Mouse (Mus musculus): ENCODE results near the gene Sntb2. TPM values are rescaled to one million over a fixed set of nuclear protein-coding genes. Genes with fewer than 3 reads are reported as not detected.
"Not testable (repeated sequence)": the region's sequence is repeated elsewhere in the genome, so short reads cannot be mapped to it uniquely, and the experiment has no call there.

Sntb2 gene
- polyA plus RNA-seq, 1 experiment from 2014 or later = 9.9 TPM

- no peak overlapping the region for H3K4me2 ChIP-seq (replicated peaks; ENCODE audit: low read depth, low read length)
- H3K27ac ChIP-seq (ENCODE audit: low read depth, low read length) = no peak overlapping the region
- DNase-seq (ENCODE audit: low spot score) = no peak
- no peaks in the 10 kb centered on the region for H3K27me3 ChIP-seq (ENCODE audit: control insufficient read depth, insufficient read depth, low read length)
- WGBS = 93% methylated on average over 4 of the region's 4 CpGs
- no peaks in the 10 kb centered on the region for H3K9me3 ChIP-seq (ENCODE audit: control insufficient read depth, low read length)
- ATAC-seq (ENCODE audit: low FRiP score) = no peak
- H3K36me3 ChIP-seq (ENCODE audit: control insufficient read depth, insufficient read depth, low read length) = no peaks in the 10 kb centered on the region
- no peak overlapping the region for H3K4me3 ChIP-seq (ENCODE audit: low read depth, low read length)
- H3K4me1 ChIP-seq (replicated peaks; ENCODE audit: control insufficient read depth, insufficient read depth, low read length) = no peaks in the 10 kb centered on the region
- no peak overlapping the region for H3K9ac ChIP-seq (ENCODE audit: low read depth, low read length)
Observed at GRCm38 (mm10) chr8:106925446-106925845, 10.1 kb upstream of the Sntb2 start.

DNA sequence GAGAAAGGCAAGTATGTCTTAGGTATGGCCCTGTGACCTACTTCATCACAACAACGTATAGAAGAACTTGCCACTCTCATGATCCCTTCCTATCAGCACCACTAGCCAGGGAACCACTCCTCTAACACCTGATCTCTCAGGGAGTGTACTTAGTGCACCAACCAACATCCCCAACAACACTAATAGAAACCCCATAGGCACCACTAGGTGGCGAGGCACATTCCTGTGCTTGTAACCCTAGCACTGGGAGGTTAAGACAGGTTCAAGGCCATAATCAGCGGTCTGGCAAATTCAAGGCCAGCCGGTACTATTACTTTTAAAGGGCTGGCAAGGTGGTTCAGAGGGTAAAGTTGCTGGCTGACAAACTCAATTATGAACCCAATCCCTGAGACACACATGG lies 8.3 kb upstream of the Sntb2 start:
- Histone ChIP-seq H3K36me3 (ENCODE audit: control insufficient read depth, insufficient read depth, low read length) (no peaks in the 10 kb centered on the region), H3K27ac (ENCODE audit: low read depth, low read length) (no peak overlapping the region), H3K4me2 (replicated peaks; ENCODE audit: low read depth, low read length) (no peak overlapping the region), H3K9ac (ENCODE audit: low read depth, low read length) (no peak overlapping the region), H3K9me3 (ENCODE audit: control insufficient read depth, low read length) (no peaks in the 10 kb centered on the region), H3K4me1 (replicated peaks; ENCODE audit: control insufficient read depth, insufficient read depth, low read length) (no peaks in the 10 kb centered on the region), H3K27me3 (ENCODE audit: control insufficient read depth, insufficient read depth, low read length) (no peaks in the 10 kb centered on the region), H3K4me3 (ENCODE audit: low read depth, low read length) (no peak overlapping the region)
- DNase-seq (ENCODE audit: low spot score) = peak; percentile 20
- WGBS = 52% methylated on average over 4 of the region's 4 CpGs
- no peak for ATAC-seq (ENCODE audit: low FRiP score)

DNA sequence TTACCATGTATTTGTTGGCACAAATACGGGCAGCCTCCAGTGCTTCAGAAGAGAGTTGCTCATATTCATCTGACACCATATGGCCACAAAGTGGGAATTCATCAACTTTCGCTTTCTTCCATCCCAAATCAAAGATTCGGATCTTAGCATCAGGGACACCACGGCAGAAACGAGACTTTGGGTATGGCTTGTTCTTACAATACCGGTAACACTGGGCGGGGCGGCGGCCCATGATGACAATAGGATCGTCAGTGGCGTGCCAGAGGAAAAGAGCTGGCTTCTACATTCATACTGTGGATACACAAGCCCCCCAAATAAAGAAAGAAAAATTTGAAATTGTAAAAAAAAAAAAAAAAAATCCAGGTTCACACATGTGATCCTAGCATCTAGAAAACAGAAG lies 7.4 kb upstream of the Sntb2 start:
- ATAC-seq (ENCODE audit: low FRiP score); H3K27me3 ChIP-seq (ENCODE audit: control insufficient read depth, insufficient read depth, low read length); H3K27ac ChIP-seq (ENCODE audit: low read depth, low read length); H3K9me3 ChIP-seq (ENCODE audit: control insufficient read depth, low read length); H3K4me2 ChIP-seq (replicated peaks; ENCODE audit: low read depth, low read length); H3K4me3 ChIP-seq (ENCODE audit: low read depth, low read length); DNase-seq (ENCODE audit: low spot score); H3K9ac ChIP-seq (ENCODE audit: low read depth, low read length); H3K4me1 ChIP-seq (replicated peaks; ENCODE audit: control insufficient read depth, insufficient read depth, low read length); H3K36me3 ChIP-seq (ENCODE audit: control insufficient read depth, insufficient read depth, low read length): not testable (repeated sequence)
- 94% methylated on average over 10 of the region's 11 CpGs for WGBS

DNA sequence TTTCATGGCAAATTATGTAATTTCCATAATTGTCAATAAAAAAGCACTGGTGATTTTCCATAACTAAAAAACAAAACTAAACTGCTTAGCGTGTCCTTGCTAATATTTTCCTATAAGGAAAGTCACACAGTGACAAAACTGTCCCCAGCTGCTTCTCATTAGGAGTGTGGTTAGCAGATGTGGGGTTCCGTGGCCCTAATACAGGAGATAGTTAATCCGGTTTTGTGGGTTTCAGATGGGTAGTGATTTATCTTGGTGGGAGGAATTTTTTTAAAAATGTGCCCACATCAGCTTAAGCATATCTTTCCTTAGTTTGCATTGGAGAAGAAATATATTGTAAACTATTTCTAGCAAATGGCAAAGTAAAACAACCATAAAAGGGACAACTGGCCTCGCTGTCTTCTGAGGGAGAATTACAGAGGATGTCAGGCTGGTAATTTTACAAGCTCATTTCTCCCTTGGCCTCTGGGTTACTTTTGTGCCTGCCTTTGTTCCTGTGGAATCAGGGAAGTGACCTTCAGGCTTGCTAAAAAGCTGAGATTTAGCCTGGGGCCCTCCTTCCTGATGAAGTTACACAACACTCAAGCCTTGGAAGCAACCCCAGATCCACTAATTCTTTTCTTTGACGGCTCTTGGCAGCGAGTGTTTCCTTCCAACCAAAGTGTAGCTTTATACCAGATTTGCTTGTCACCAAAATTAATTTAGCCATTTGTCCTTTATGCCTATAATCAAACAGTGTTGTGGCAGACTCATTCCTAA lies 6.2 kb upstream of the Sntb2 start:
- no peak overlapping the region for H3K9ac ChIP-seq (ENCODE audit: low read depth, low read length)
- no peaks in the 10 kb centered on the region; the same call in 1 of the 2 replicates for H3K27me3 ChIP-seq (ENCODE audit: control insufficient read depth, insufficient read depth, low read length)
- no peaks in the 10 kb centered on the region for H3K4me1 ChIP-seq (replicated peaks; ENCODE audit: control insufficient read depth, insufficient read depth, low read length)
- no peak for ATAC-seq (ENCODE audit: low FRiP score)
- no peak overlapping the region for H3K4me2 ChIP-seq (replicated peaks; ENCODE audit: low read depth, low read length)
- H3K36me3 ChIP-seq (ENCODE audit: control insufficient read depth, insufficient read depth, low read length) = no peaks in the 10 kb centered on the region
- no peak for DNase-seq (ENCODE audit: low spot score)
- no peak overlapping the region for H3K4me3 ChIP-seq (ENCODE audit: low read depth, low read length)
- no peaks in the 10 kb centered on the region for H3K9me3 ChIP-seq (ENCODE audit: control insufficient read depth, low read length)
- WGBS = 71% methylated on average over 6 of the region's 6 CpGs
- H3K27ac ChIP-seq (ENCODE audit: low read depth, low read length) = no peak overlapping the region

GRCm38 (mm10) chr8:106929921-106930320 lies 5.6 kb upstream of the Sntb2 start:
- no peaks in the 10 kb centered on the region; the same call in 1 of the 2 replicates for H3K27me3 ChIP-seq (ENCODE audit: control insufficient read depth, insufficient read depth, low read length)
- WGBS = 81% methylated on average over 5 of the region's 5 CpGs
- ATAC-seq (ENCODE audit: low FRiP score) = no peak
- no peaks in the 10 kb centered on the region for H3K9me3 ChIP-seq (ENCODE audit: control insufficient read depth, low read length)
- no peak overlapping the region for H3K27ac ChIP-seq (ENCODE audit: low read depth, low read length)
- H3K4me2 ChIP-seq (replicated peaks; ENCODE audit: low read depth, low read length) = no peak overlapping the region
- no peak overlapping the region for H3K9ac ChIP-seq (ENCODE audit: low read depth, low read length)
- H3K4me1 ChIP-seq (replicated peaks; ENCODE audit: control insufficient read depth, insufficient read depth, low read length) = no peaks in the 10 kb centered on the region
- H3K4me3 ChIP-seq (ENCODE audit: low read depth, low read length) = no peak overlapping the region
- no peaks in the 10 kb centered on the region for H3K36me3 ChIP-seq (ENCODE audit: control insufficient read depth, insufficient read depth, low read length)
- DNase-seq (ENCODE audit: low spot score) = no peak

GRCm38 (mm10) chr8:106932376-106933065 lies 3.0 kb upstream of the Sntb2 start:
- no peaks in the 10 kb centered on the region; the same call in 1 of the 2 replicates for H3K27me3 ChIP-seq (ENCODE audit: control insufficient read depth, insufficient read depth, low read length)
- H3K27ac ChIP-seq (ENCODE audit: low read depth, low read length) = no peak overlapping the region
- WGBS = 16% methylated on average over 22 of the region's 22 CpGs
- peak; percentile 30 for DNase-seq (ENCODE audit: low spot score)
- no peaks in the 10 kb centered on the region for H3K9me3 ChIP-seq (ENCODE audit: control insufficient read depth, low read length)
- no peak overlapping the region for H3K4me3 ChIP-seq (ENCODE audit: low read depth, low read length)
- H3K4me1 ChIP-seq (replicated peaks; ENCODE audit: control insufficient read depth, insufficient read depth, low read length) = peaks cover 4% of the 10 kb centered on the region
- H3K4me2 ChIP-seq (replicated peaks; ENCODE audit: low read depth, low read length) = peak overlapping the region; percentile 26; the same call in 1 of the 2 replicates
- ATAC-seq (ENCODE audit: low FRiP score) = no peak
- no peaks in the 10 kb centered on the region for H3K36me3 ChIP-seq (ENCODE audit: control insufficient read depth, insufficient read depth, low read length)
- H3K9ac ChIP-seq (ENCODE audit: low read depth, low read length) = 0 out of 2 replicates have a peak overlapping the region, but pooled peaks have one; percentile 12

DNA sequence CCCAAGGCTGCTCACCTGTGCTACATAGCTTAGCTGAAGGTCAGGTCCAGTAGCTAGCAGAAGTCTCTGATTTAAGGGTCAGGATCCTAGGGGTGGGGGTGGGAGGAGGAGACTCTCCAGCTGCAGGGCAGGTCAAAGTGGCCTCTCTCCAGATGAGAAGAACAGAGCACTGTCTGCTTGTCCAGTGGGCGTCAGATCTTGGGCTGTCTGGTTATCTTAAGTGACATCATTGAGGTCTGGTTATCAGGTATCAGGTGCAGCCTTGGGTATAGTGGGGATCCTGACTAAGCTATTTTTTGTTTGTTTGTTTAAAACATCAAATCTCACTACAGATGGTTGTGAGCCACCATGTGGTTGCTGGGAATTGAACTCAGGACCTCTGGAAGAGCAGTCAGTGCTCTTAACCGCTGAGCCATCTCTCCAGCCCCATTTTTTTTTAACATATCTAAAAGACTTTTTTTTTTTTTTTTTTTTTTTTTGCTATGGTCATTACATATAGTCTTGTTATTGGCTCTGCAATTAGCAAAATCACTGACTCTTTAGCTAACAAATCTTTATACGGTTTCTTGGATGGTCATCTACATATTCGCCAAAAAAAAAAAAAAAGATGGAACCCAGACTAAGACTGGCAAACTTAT lies 1.9 kb upstream of the Sntb2 start:
- no peak overlapping the region for H3K4me2 ChIP-seq (replicated peaks; ENCODE audit: low read depth, low read length)
- no peaks in the 10 kb centered on the region; the same call in 1 of the 2 replicates for H3K27me3 ChIP-seq (ENCODE audit: control insufficient read depth, insufficient read depth, low read length)
- no peak for ATAC-seq (ENCODE audit: low FRiP score)
- DNase-seq (ENCODE audit: low spot score) = no peak
- no peak overlapping the region for H3K4me3 ChIP-seq (ENCODE audit: low read depth, low read length)
- H3K9ac ChIP-seq (ENCODE audit: low read depth, low read length) = no peak overlapping the region
- peaks cover 5% of the 10 kb centered on the region for H3K4me1 ChIP-seq (replicated peaks; ENCODE audit: control insufficient read depth, insufficient read depth, low read length)
- no peak overlapping the region for H3K27ac ChIP-seq (ENCODE audit: low read depth, low read length)
- H3K36me3 ChIP-seq (ENCODE audit: control insufficient read depth, insufficient read depth, low read length) = no peaks in the 10 kb centered on the region
- H3K9me3 ChIP-seq (ENCODE audit: control insufficient read depth, low read length) = no peaks in the 10 kb centered on the region
- 76% methylated on average over 4 of the region's 4 CpGs for WGBS

DNA sequence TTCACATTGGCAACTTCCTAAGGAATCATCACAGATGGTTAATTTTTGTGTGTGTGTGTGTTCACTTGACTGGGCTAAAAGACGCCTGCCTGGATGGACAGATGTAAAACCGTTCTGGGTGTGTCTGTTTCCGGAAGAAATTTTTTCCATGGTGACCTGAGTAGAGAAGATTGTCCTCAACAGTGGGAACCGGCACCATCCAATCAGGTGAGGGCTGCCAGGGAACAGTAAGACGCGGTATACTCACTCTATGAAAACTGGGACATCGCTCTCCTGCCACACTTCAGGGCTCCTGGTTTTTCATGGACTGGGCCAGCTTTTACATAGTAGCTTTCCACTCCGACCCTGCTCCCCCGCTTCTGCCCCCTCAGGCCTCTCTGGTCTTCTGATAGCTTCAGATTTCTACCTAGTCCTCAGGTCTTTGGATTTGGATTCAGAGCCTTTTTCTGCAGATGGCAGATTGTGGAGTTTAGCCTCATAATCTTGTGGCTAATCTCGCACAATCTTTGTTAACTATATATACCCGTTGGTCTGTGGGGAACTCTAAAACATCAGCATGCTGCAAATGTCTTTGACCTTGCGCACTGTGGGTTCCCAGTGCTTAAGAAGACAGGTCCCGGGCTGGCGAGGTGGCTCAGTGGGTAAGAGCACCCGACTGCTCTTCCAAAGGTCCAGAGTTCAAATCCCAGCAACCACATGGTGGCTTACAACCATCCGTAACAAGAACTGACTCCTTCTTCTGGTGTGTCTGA lies 1.1 kb upstream of the Sntb2 start:
- Histone ChIP-seq H3K4me2 (replicated peaks; ENCODE audit: low read depth, low read length) (no peak overlapping the region), H3K9me3 (ENCODE audit: control insufficient read depth, low read length) (no peaks in the 10 kb centered on the region), H3K9ac (ENCODE audit: low read depth, low read length) (no peak overlapping the region), H3K4me3 (ENCODE audit: low read depth, low read length) (no peak overlapping the region), H3K27ac (ENCODE audit: low read depth, low read length) (no peak overlapping the region), H3K36me3 (ENCODE audit: control insufficient read depth, insufficient read depth, low read length) (no peaks in the 10 kb centered on the region), H3K27me3 (ENCODE audit: control insufficient read depth, insufficient read depth, low read length) (no peaks in the 10 kb centered on the region; the same call in 1 of the 2 replicates), H3K4me1 (replicated peaks; ENCODE audit: control insufficient read depth, insufficient read depth, low read length) (peaks cover 5% of the 10 kb centered on the region)
- no peak for ATAC-seq (ENCODE audit: low FRiP score)
- DNase-seq (ENCODE audit: low spot score) = peak; percentile 12
- 74% methylated on average over 15 of the region's 16 CpGs for WGBS

Measured in hindbrain, embryonic 11.5 days (tissue).